Mouse (Mus musculus) spleen, adult 2 months (tissue): ENCODE results near the gene Dapk2.

Experiments used
- CTCF ChIP-seq: fragments of 200-500 bp; IDR thresholded peaks from 2 replicates; pipeline ENCODE4 v1.5.1; 2011; ENCODE audit warnings: mild to moderate bottlenecking, inconsistent platforms; ENCODE audit not compliant: insufficient read depth, insufficient read length, insufficient replicate concordance; ENCODE audit errors: extremely low read depth
- POLR2A ChIP-seq: fragments of 200-500 bp; IDR thresholded peaks from 2 replicates; pipeline ENCODE4 v1.6.1; 2011; ENCODE audit warnings: low read depth, low read length, inconsistent platforms

DNA sequence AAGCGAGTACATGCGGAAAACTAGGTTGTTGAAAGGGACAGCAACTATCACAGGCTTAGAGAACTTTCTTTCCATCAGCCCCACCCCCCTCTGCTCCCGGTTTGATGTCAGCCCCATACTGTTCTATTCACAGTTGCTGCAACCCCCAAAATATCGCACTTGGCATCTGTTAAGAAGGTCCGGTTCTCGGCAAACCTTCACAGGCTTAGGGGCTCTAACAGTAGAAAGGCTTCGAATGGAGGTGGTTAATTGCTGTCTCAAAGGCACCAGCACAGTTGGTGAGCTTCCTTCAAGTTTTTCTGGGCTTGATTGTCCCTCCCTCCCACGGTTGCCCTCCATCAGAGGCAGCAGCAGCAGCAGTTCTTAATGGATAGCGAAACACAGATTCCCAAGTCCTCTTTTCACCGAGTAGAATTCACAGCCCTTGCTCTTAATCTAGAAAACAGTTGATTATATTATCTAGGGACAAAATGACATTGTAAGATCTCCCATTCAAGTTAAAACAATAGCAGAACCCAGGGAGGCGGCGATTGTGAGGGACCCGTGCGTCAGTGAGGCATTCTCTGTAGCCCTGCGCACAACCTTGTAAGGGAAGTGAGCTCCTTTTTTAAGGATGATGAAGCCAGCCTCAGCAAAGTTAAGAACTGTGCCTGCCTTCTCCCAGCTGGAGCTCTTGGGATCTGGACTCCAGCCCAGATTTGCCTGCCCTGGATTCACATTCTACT lies 117.4 kb downstream of the Dapk2 start:
- no peak for TF ChIP-seq CTCF
- TF ChIP-seq POLR2A: no peak
